Mouse (Mus musculus) hindbrain, embryonic 13.5 days (tissue): ENCODE data around the gene Shkbp1. TPM values are rescaled to one million over a fixed set of nuclear protein-coding genes. Genes with fewer than 3 reads are reported as not detected.

Experiments used
- ATAC-seq: fragments of 200-750 bp; cut with Nextera tagmentation; 2 replicates; pipeline ENCODE4 v1.8.0; 2017; ENCODE audit warnings: moderate TSS enrichment; ENCODE audit not compliant: low FRiP score
- H3K27ac ChIP-seq: fragments of 300-500 bp; sonication (generic); 2 replicates; pipeline ENCODE4 v1.5.1; 2015; ENCODE audit warnings: inconsistent platforms, mild to moderate bottlenecking, moderate library complexity
- H3K27me3 ChIP-seq: fragments of 300-500 bp; sonication (generic); 2 replicates; pipeline ENCODE4 v1.6.1; 2015; ENCODE audit warnings: mild to moderate bottlenecking, inconsistent platforms
- H3K36me3 ChIP-seq: fragments of 300-500 bp; sonication (generic); 2 replicates; pipeline ENCODE4 v1.6.1; 2015; ENCODE audit warnings: mild to moderate bottlenecking, inconsistent platforms
- H3K4me1 ChIP-seq: fragments of 300-500 bp; sonication (generic); replicated peaks from 2 replicates; pipeline ENCODE4 v1.6.1; 2015; ENCODE audit warnings: inconsistent platforms
- H3K4me2 ChIP-seq: fragments of 300-500 bp; sonication (generic); 2 replicates; pipeline ENCODE4 v1.6.1; 2015; ENCODE audit warnings: inconsistent platforms, mild to moderate bottlenecking, moderate library complexity
- H3K4me3 ChIP-seq: fragments of 300-500 bp; sonication (generic); 2 replicates; pipeline ENCODE4 v1.5.1; 2015; ENCODE audit warnings: mild to moderate bottlenecking, inconsistent platforms
- H3K9ac ChIP-seq: fragments of 300-500 bp; sonication (generic); 2 replicates; pipeline ENCODE4 v1.6.1; 2015; ENCODE audit warnings: mild to moderate bottlenecking, inconsistent platforms
- H3K9me3 ChIP-seq: fragments of 300-500 bp; sonication (generic); 2 replicates; pipeline ENCODE4 v1.6.1; 2016; ENCODE audit warnings: inconsistent platforms
- WGBS: fragments of 180-500 bp; shearing (Covaris S2); methylation state at CpG from one replicate; pipeline ENCODE4 v1.1.7; 2015; 5-methylcytosine and 5-hydroxymethylcytosine counted together
- polyA plus RNA-seq: library from polyadenylated mRNA; unstranded; fragments of >200 nt; fragmentation: Nextera tagmentation; extraction: Ambion mirVana; gene quantifications from 2 replicates; pipeline ENCODE4 v1.2.1, GENCODE M21; 2015

Shkbp1 gene
- polyA plus RNA-seq, 1 experiment from 2014 or later = 61.8 TPM

GRCm38 (mm10) chr7:27361283-27361946, 5.6 kb upstream of the Shkbp1 start:
- Histone ChIP-seq H3K27ac (no peak overlapping the region), H3K4me1 (peaks cover 17% of the 10 kb centered on the region), H3K36me3 (peaks cover 13% of the 10 kb centered on the region), H3K4me2 (peak overlapping the region; percentile 64), H3K9me3 (no peaks in the 10 kb centered on the region), H3K4me3 (peak overlapping the region; percentile 53), H3K9ac (peak overlapping the region; percentile 71), H3K27me3 (peaks cover 81% of the 10 kb centered on the region)
- under 1% methylated on average over 52 of the region's 52 CpGs for WGBS
- peak; percentile 95 for ATAC-seq

DNA sequence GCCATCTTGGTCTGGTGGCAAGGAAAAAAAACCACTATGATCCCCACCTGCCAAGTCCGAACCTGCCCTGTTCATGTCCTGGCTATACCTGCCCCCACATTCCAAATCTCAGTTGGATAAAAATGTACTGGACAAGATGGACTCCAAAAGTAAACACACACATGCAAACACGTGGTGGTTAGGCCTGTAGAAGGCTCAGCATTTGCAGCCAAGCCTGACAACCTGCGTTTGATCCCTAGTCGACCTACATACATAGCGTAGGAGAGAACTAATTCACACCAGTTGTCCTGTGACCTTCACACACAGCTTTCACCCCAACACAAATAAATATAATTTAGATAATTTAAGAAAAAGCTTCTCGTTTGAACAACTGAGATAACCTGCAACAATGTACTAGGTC, 4.9 kb upstream of the Shkbp1 start:
- H3K27me3 ChIP-seq = peaks cover 76% of the 10 kb centered on the region
- no peaks in the 10 kb centered on the region for H3K9me3 ChIP-seq
- 55% methylated on average over 6 of the region's 6 CpGs for WGBS
- peaks cover 20% of the 10 kb centered on the region for H3K4me1 ChIP-seq
- H3K4me2 ChIP-seq = peak overlapping the region; percentile 48
- H3K27ac ChIP-seq = no peak overlapping the region
- peaks cover 8% of the 10 kb centered on the region; the same call in 1 of the 2 replicates for H3K36me3 ChIP-seq
- no peak overlapping the region for H3K9ac ChIP-seq
- ATAC-seq = no peak
- H3K4me3 ChIP-seq = no peak overlapping the region

- no peak overlapping the region for H3K27ac ChIP-seq
- H3K36me3 ChIP-seq = peaks cover 8% of the 10 kb centered on the region; the same call in 1 of the 2 replicates
- WGBS = 88% methylated on average over 9 of the region's 9 CpGs
- peaks cover 23% of the 10 kb centered on the region for H3K4me1 ChIP-seq
- H3K4me2 ChIP-seq = no peak overlapping the region
- H3K27me3 ChIP-seq = peaks cover 66% of the 10 kb centered on the region
- H3K4me3 ChIP-seq = no peak overlapping the region
- no peaks in the 10 kb centered on the region for H3K9me3 ChIP-seq
- no peak for ATAC-seq
- H3K9ac ChIP-seq = no peak overlapping the region
These were observed 4.0 kb upstream of the Shkbp1 start for GRCm38 (mm10) chr7:27359706-27360358.

DNA sequence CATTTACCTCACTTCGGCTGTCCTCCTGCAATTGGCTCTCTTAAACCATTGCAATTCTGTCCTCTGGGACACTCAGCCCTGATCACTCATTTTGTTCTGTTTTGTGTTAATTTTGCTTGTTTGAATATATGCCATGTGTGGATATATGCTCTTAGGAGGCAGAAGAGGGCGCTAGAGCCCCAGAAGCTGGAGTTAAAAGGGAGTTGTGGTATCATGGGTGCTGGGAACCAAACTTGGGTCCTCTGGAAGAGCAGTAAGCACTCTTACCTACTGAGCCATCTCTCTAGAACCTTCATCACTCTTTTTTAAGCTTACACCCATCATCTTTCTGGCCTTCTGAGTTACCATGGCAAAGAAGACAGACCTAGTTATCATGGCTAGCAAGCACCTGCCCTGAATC, 3.3 kb upstream of the Shkbp1 start:
- no peak overlapping the region for H3K27ac ChIP-seq
- H3K9ac ChIP-seq = no peak overlapping the region
- H3K9me3 ChIP-seq = no peaks in the 10 kb centered on the region
- peaks cover 6% of the 10 kb centered on the region; the same call in 1 of the 2 replicates for H3K36me3 ChIP-seq
- no peak overlapping the region for H3K4me2 ChIP-seq
- ATAC-seq = no peak
- peaks cover 26% of the 10 kb centered on the region for H3K4me1 ChIP-seq
- peaks cover 60% of the 10 kb centered on the region for H3K27me3 ChIP-seq
- H3K4me3 ChIP-seq = no peak overlapping the region
- 69% methylated on average over 2 of the region's 2 CpGs for WGBS

GRCm38 (mm10) chr7:27357595-27357978, 1.8 kb upstream of the Shkbp1 start:
- ATAC-seq = no peak
- no peaks in the 10 kb centered on the region for H3K9me3 ChIP-seq
- H3K4me3 ChIP-seq = no peak overlapping the region
- peaks cover 15% of the 10 kb centered on the region for H3K36me3 ChIP-seq
- H3K27ac ChIP-seq = no peak overlapping the region
- no peak overlapping the region; the same call in 1 of the 2 replicates for H3K4me2 ChIP-seq
- no peak overlapping the region for H3K9ac ChIP-seq
- WGBS = 30% methylated on average over 3 of the region's 3 CpGs
- H3K27me3 ChIP-seq = peaks cover 45% of the 10 kb centered on the region
- H3K4me1 ChIP-seq = peaks cover 33% of the 10 kb centered on the region

DNA sequence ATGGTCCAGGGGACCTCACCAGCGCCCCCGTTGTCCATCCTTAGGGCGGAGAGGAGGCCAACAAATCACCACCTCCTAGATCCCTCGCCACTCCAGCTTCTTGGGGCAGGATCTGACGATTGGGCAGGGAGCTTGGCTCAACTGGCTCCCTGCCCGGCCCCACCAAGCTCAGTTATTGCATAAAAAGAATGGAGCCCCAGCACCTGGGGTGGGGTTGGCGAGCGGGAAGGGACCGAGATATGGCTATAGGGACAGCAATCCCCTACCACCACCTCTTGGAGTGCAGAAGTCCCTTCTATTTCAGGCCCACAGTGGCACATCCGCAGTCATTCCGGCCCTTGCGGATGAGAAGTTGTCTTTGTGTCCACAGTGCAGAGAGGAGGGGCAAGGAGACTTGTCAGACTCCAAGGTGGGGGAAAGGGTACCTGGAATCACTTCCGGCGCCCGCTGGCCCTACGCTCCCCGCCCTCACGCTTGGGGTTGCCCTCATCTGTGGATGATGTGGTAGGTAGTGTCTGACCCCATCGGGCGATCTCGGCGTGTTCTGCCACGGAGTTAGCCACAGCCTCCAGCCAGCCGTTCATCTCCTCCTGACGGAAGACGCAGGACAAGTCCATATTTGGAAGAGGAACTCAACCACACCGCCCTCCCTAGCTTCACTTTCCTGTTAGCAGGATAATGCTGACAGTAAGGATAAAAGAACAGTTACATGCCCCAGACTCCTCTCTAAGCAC, 1.2 kb upstream of the Shkbp1 start, which contains the start of gene Gm20479:
Gm20479 (minus strand) TSS at position 559 of the 734 bp plus-strand sequence.
- H3K9me3 ChIP-seq = no peaks in the 10 kb centered on the region
- peak within 1 kb of the TSS; percentile 63 for H3K9ac ChIP-seq
- H3K36me3 ChIP-seq = peaks cover 21% of the 10 kb centered on the region
- peak within 1 kb of the TSS; percentile 55; the same call in 1 of the 2 replicates for H3K27ac ChIP-seq
- peak within 1 kb of the TSS; percentile 71 for H3K4me2 ChIP-seq
- peaks cover 40% of the 10 kb centered on the region for H3K27me3 ChIP-seq
- no peak for ATAC-seq
- H3K4me1 ChIP-seq = peaks cover 33% of the 10 kb centered on the region
- peak within 1 kb of the TSS; percentile 69 for H3K4me3 ChIP-seq
- 3% methylated on average over 27 of the region's 27 CpGs for WGBS

- peak overlapping the region; percentile 71 for H3K4me2 ChIP-seq
- H3K27me3 ChIP-seq = peaks cover 39% of the 10 kb centered on the region
- H3K4me1 ChIP-seq = peaks cover 33% of the 10 kb centered on the region
- H3K4me3 ChIP-seq = peak overlapping the region; percentile 69
- 2% methylated on average over 16 of the region's 16 CpGs for WGBS
- H3K9ac ChIP-seq = peak overlapping the region; percentile 63
- H3K9me3 ChIP-seq = no peaks in the 10 kb centered on the region
- peaks cover 28% of the 10 kb centered on the region for H3K36me3 ChIP-seq
- peak overlapping the region; percentile 55; the same call in 1 of the 2 replicates for H3K27ac ChIP-seq
- ATAC-seq = peak; percentile 43
These were observed 429 bp upstream of the Shkbp1 start for GRCm38 (mm10) chr7:27356248-27356647.

GRCm38 (mm10) chr7:27355261-27355660, 558 bp downstream of the Shkbp1 start:
- H3K9me3 ChIP-seq = no peaks in the 10 kb centered on the region
- H3K36me3 ChIP-seq = peaks cover 35% of the 10 kb centered on the region
- H3K27me3 ChIP-seq = peaks cover 39% of the 10 kb centered on the region
- peaks cover 28% of the 10 kb centered on the region for H3K4me1 ChIP-seq
- peak overlapping the region; percentile 71 for H3K4me2 ChIP-seq
- peak overlapping the region; percentile 79 for H3K9ac ChIP-seq
- peak; percentile 22 for ATAC-seq
- peak overlapping the region; percentile 80 for H3K27ac ChIP-seq
- H3K4me3 ChIP-seq = peak overlapping the region; percentile 69
- WGBS = 8% methylated on average over 14 of the region's 14 CpGs

GRCm38 (mm10) chr7:27354783-27355182, 1.0 kb downstream of the Shkbp1 start:
- Histone ChIP-seq H3K36me3 (peaks cover 37% of the 10 kb centered on the region), H3K27ac (no peak overlapping the region), H3K4me2 (peak overlapping the region; percentile 71), H3K9ac (peak overlapping the region; percentile 79), H3K9me3 (no peaks in the 10 kb centered on the region), H3K4me1 (peaks cover 28% of the 10 kb centered on the region), H3K4me3 (peak overlapping the region; percentile 69), H3K27me3 (peaks cover 35% of the 10 kb centered on the region)
- WGBS = 53% methylated on average over 4 of the region's 4 CpGs
- ATAC-seq = no peak

GRCm38 (mm10) chr7:27354144-27354543, 1.7 kb downstream of the Shkbp1 start:
- Histone ChIP-seq H3K4me1 (peaks cover 28% of the 10 kb centered on the region), H3K4me2 (peak overlapping the region; percentile 71), H3K4me3 (peak overlapping the region; percentile 69), H3K27ac (no peak overlapping the region), H3K27me3 (peaks cover 29% of the 10 kb centered on the region), H3K9ac (peak overlapping the region; percentile 79), H3K9me3 (no peaks in the 10 kb centered on the region), H3K36me3 (peaks cover 41% of the 10 kb centered on the region)
- ATAC-seq = 0 out of 2 replicates have a peak, but pooled peaks have one; percentile 21
- WGBS = 28% methylated on average over 6 of the region's 6 CpGs

DNA sequence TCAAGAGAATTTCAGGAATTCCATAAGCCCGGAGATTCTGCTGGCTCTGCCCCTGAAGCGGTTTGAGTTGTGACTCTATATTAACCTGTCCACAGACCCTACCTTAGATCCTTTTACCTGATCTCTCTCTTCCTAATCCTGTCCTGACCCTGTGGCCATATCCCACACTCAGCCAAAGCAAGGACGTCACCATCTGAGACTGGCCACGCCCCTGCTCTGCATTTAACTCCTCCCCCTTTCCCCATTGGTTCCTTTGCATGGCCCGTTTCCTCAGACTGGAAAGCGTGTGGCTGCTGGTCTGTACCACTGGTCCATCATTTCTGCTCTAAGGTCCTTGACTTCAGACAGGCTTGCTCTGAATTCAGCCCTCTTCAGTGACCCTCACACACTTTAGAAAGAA, 10.4 kb downstream of the Shkbp1 start:
- Histone ChIP-seq H3K9ac (no peak overlapping the region), H3K27ac (no peak overlapping the region), H3K4me2 (no peak overlapping the region), H3K9me3 (no peaks in the 10 kb centered on the region), H3K36me3 (peaks cover 88% of the 10 kb centered on the region), H3K4me3 (no peak overlapping the region), H3K27me3 (no peaks in the 10 kb centered on the region), H3K4me1 (no peaks in the 10 kb centered on the region)
- ATAC-seq = peak; percentile 52; the same call in 1 of the 2 replicates
- WGBS = 15% methylated on average over 6 of the region's 6 CpGs

- Histone ChIP-seq H3K9ac (no peak overlapping the region), H3K4me2 (no peak overlapping the region), H3K36me3 (peaks cover 61% of the 10 kb centered on the region), H3K27me3 (peaks cover 16% of the 10 kb centered on the region), H3K4me3 (no peak overlapping the region), H3K9me3 (no peaks in the 10 kb centered on the region), H3K4me1 (peaks cover 17% of the 10 kb centered on the region), H3K27ac (no peak overlapping the region)
- ATAC-seq = no peak
- WGBS = 36% methylated on average over 4 of the region's 4 CpGs
These were observed 13.2 kb downstream of the Shkbp1 start for GRCm38 (mm10) chr7:27342595-27342994.
